Mouse (Mus musculus) heart, postnatal 25 days (tissue): Measurements from ENCODE around the gene Nckap1l. TPM values are rescaled to one million over a fixed set of nuclear protein-coding genes. Genes with fewer than 3 reads are reported as not detected.

Experiments
- DNase-seq: peaks from one replicate; pipeline ENCODE4 v3.0.0; 2022; ENCODE audit warnings: low spot score
- intact Hi-C: fragments of 180-260 bp; cut with DNase I; formaldehyde crosslinking; loops from one replicate; pipeline ENCODE4 v1.15.1; 2025
- total RNA-seq, 2 experiments: library from RNA; stranded (reverse); gene quantifications; 2 replicates each; pipeline ENCODE4 v1.2.3; 2021

The Nckap1l gene
- total RNA-seq, 2 experiments from 2014 or later = 3.9 to 4.2 TPM

DNA sequence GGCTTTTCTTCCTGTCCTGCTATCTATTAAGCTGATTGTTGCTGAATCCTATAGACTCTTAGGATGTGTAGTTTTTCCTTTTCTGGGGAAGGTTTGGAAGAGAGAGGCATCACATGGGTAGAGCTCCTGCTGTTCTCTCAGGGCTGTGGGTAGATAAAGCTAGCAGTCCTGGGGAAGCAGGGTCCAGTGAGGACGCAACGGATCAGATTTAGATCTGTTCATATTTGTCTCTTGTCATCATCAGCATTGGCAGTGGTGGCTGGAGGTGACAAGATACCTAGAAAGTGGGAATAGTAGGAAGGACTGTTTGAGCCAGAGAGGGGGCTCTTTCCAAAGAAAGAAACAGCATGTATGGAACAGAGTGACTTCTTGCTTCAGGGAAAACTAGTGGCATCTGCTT lies 81.4 kb downstream of the Nckap1l start:
- intact Hi-C loops = no loop called here
- DNase-seq = no peak

DNA sequence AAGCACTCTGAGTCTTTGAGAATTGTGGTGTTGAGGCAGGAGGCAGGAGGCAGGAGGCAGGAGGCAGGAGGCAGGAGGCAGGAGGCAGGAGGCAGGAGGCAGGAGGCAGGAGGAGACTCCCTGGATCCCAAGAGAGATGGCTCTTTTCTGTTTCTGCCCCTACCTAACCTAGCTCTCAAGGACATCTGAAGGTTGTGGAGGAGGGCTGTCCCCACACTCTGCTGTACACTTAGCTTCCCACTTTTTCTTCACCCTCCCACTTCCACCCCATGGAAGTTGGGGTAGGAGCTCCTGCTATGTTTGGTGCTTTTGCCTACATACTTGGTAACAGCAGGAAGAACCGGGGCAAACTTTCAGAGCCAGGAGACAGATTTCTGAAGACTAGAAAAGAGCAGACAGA lies 82.2 kb downstream of the Nckap1l start:
- DNase-seq = no peak
- intact Hi-C loops = no loop called here

DNA sequence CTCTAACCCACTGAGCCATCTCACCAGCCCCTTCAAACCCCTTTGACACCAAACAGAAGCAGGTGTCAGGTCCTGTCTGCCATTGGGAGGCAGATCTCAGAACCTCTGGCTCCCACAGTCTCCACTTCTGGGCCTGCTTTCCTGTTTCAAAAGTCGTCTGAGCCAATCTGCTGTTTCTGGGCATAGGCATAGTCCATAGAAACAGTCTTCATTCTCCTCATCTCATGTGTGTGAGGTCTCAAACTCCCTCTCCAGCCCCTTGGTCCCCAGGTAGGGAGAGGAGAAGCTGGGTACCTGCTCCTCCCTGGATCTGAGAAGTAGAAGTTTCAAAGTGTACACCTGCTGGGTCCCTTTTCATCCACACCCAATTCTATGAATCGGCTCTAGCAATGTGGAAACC lies 82.9 kb downstream of the Nckap1l start:
- intact Hi-C loops = no loop called here
- DNase-seq = no peak

DNA sequence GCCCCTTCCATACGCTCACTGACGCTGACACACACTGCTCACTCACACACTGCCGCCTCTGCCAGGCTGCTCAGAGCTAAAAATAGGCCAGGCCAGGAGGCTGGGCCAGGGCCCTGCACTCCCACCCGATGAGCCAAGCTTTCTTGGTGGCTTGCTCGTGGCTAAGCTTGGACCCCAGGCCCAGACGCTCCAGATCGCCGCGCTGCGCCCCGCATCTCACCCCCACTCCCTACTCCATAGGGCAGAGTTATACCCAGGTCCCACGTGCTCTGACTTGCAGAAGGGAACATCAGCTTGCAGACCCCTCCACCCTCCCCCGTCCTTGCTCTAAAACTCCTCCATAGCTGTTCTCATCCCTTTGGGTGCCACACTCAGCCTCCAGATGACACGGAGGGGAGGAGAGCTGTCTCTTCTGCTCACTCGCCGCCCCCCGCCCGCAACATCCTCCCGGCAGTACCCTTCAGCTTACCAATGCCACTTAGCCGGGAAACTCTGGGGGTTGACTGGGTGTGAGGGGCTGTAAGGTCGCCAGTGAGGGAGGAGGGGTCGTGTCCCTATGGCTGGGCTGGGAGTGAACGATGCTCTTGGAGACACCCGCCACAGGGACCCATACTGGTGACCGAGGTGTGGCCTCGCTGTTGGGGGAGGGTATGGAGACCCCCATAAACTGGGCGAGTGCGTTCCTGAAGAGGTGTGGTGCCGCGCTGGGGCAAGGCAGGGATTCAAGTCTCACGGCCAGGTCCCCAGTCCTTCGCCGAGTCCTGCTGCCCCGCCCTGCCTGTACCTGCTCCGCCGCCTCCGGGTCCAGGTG lies 83.6 kb downstream of the Nckap1l start:
- DNase-seq = no peak
- intact Hi-C loops = no loop called here

DNA sequence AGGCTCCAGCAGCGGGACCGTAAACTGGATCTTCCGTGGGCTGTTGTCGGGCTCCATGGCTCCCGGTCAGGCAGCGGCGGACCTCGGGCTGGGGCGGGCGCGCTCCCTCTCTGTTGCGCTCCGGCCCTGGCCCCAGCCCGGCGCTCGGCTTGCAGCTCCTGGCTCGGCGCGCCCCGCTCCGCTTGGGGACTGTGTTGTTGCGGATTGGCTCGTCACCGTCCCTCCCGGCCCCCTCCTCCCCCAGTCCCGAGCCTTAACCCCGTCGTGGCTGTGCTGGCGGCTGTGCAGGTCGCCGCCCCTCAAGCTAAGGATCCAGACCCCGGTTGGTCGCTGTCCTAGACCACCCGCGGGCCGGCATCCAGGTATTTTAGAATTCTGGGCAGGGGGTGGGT lies 84.2 kb downstream of the Nckap1l start, which contains the start of gene Ppp1r1a:
Gene Ppp1r1a, minus strand, starts transcription at position 182 of the 392 bp plus-strand sequence.
- intact Hi-C loops = no loop called here
- DNase-seq = no peak

DNA sequence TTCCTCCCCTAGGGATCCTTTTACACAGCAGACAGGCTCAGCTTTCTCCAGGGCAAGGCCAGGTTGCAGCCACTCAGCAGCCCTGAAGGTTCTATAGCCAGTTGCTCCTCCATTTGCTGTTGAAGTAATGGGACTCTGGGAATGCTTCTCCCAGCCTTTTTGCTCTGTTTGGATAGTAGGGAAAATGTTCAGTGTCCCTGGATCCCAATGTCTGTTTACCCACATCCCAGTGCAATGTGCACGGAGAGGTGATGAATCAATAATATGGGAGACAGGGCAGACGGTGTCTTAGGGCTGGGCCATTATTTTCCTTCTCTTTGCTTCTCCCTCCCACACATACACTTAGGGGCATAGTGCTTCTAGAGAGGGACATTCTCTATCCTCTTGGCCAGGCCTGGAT lies 85.7 kb downstream of the Nckap1l start:
- DNase-seq = no peak
- intact Hi-C loops = no loop called here

DNA sequence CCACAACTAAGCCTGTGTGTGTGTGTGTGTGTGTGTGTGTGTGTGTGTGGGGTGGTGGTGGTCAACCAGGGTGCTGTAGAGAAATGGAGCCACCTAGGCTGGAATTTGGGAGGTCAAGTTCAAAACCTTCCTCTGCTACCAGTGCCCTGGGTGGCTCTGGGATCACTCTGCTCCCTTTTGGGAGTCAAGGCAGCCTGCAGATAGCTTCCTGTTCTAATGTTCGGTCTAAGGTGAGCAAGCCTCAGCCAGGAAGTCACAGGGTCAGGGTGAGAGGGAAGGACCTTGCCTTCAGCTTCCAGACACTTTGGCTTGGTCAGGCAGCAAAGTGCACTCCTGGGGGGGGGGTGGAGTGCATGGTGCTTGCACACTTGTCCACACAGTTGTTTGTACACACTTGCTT lies 87.1 kb downstream of the Nckap1l start:
- DNase-seq = no peak
- intact Hi-C loops = no loop called here

DNA sequence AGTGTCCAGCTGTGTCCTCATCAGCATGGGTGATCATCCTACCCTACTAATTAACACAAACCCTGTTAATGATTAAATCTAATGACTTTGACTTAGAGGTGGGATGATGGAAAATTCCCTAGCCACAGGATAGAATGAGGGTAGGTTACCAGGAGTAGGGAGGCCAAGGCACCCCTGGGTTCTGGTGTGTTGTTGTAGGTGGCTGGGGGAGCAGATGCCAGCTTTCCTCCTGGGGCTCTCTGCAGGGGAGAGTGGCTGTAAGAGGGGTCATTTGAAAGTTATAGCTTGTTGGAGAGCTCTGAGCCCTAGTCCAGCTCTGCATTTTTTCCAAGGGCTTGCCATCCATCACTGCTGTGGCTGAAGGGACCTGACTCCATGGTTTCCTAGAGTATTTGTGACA lies 88.9 kb downstream of the Nckap1l start:
- intact Hi-C loops = no loop called here
- DNase-seq = no peak

DNA sequence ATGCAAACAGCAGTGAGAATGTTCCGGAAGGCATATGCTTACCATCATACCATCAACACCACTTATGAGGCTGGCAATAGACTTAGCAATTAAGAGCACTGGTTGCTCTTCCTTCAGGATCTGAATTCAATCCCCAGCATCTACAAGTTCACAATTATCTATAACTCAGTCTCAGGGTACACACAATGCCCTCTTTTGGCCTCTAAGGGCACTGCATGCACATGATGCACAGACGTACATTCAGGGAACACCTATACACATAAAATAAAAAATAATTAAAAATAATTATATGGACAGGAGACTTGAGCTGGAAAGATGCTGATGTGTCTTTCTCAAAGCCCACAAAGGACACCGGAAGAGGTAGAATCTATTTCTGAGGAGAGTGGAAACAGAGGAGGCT lies 94.4 kb downstream of the Nckap1l start:
- no peak for DNase-seq
- intact Hi-C loops = no loop called here

Other genes starting within 250 kb of the Nckap1l start
- 10 to 100 TPM; 55.9 to 63.9 TPM for gene Cbx5, start 214.0 kb upstream of the Nckap1l start, total RNA-seq
- 100 to 1,000 TPM; 133 to 153 TPM for gene Hnrnpa1, start 213.4 kb upstream of the Nckap1l start, total RNA-seq
- under 1 TPM; 0.42 to 0.64 TPM for gene Nfe2, start 195.4 kb upstream of the Nckap1l start, total RNA-seq
- 10 to 100 TPM; 51.8 to 53.4 TPM for gene Copz1, start 181.1 kb upstream of the Nckap1l start, total RNA-seq
- not detected for gene Gpr84, start 143.2 kb upstream of the Nckap1l start, total RNA-seq
- gene Zfp385a, start 113.7 kb upstream of the Nckap1l start, total RNA-seq = 10 to 100 TPM; 12.5 to 13.7 TPM
- 10 to 100 TPM; 48.1 to 48.2 TPM for gene Itga5, start 87.0 kb upstream of the Nckap1l start, total RNA-seq
- not detected for gene Gtsf1, start 23.3 kb upstream of the Nckap1l start, total RNA-seq
- gene Gtsf2, start 5.3 kb upstream of the Nckap1l start, total RNA-seq = not detected
- gene Pde1b, start 49.2 kb downstream of the Nckap1l start, total RNA-seq = 1 to 10 TPM; 1.1 to 1.4 TPM
- 10 to 100 TPM; 10.5 to 12.0 TPM for gene Ppp1r1a, start 84.2 kb downstream of the Nckap1l start, total RNA-seq
- gene Glycam1, start 111.3 kb downstream of the Nckap1l start, total RNA-seq = not detected